Comparison of ENCODE assay signal across 9 mouse cellular contexts in genomic region chr7:92234476-92235202, GRCm38 (mm10).
DNase-seq lines count a peak whose midpoint lies in the region; ATAC-seq and TF ChIP-seq lines count a peak whose summit lies in the region.
"Had no signal": no experiment of that assay in that cellular context is flagged by ENCODE, and none has a peak within 500 bp of the region (broad histone marks: within the 10 kb centered on the region; RNA-seq: fewer than 3 reads in every experiment).

No protein-coding gene starts in this region.

- no peaks in the 10 kb centered on the region; the same call in 1 of the 2 replicates for H3K4me1 ChIP-seq in forebrain, postnatal 0 days (ENCODE audit: insufficient read depth)
- H3K4me1 ChIP-seq in midbrain, embryonic 12.5 days: peaks cover 18% of the 10 kb centered on the region
- H3K4me1 ChIP-seq: stomach, embryonic 15.5 days had no signal

- DNase-seq in cerebellum, adult 9-10 months: peak; percentile 82
- DNase-seq in forebrain, postnatal 0 days: peak; percentile 74
- no peak for DNase-seq in adrenal gland, postnatal 4 days (ENCODE audit: low spot score in 2 of 2)
- no peak for DNase-seq in gastrocnemius, postnatal 25 days
- DNase-seq in adipocyte (ENCODE audit: low spot score): no peak

- peak overlapping the region; percentile 52 for H3K4me3 ChIP-seq in forebrain, postnatal 0 days (ENCODE audit: low read depth, low read length)
- peak overlapping the region; percentile 42 for H3K4me3 ChIP-seq in midbrain, embryonic 12.5 days
- H3K4me3 ChIP-seq: stomach, embryonic 15.5 days had no signal

- peak overlapping the region; percentile 58 for H3K4me2 ChIP-seq in forebrain, postnatal 0 days (ENCODE audit: low read depth)
- H3K4me2 ChIP-seq in midbrain, embryonic 12.5 days (replicated peaks): peak overlapping the region; percentile 59

- ATAC-seq in cerebellum, adult (ENCODE audit: insufficient number of reproducible peaks, low FRiP score, low TSS enrichment): peak; percentile 88
- peak; percentile 92 for ATAC-seq in forebrain, postnatal 0 days
- ATAC-seq in midbrain, embryonic 12.5 days (ENCODE audit: low FRiP score, low read depth): peak; percentile 64
- ATAC-seq in erythroid progenitor cell, adult 5-6 weeks (replicated peaks; ENCODE audit: low FRiP score, poor library complexity, severe bottlenecking): no peak

- H3K9me3 ChIP-seq in forebrain, postnatal 0 days (ENCODE audit: low read length): no peaks in the 10 kb centered on the region
- no peaks in the 10 kb centered on the region for H3K9me3 ChIP-seq in midbrain, embryonic 12.5 days
- H3K9me3 ChIP-seq: stomach, embryonic 15.5 days had no signal

- peak overlapping the region; percentile 78 for H3K27ac ChIP-seq in forebrain, postnatal 0 days (ENCODE audit: low read depth, low read length)
- no peak overlapping the region for H3K27ac ChIP-seq in midbrain, embryonic 12.5 days (replicated peaks)
- H3K27ac ChIP-seq: stomach, embryonic 15.5 days had no signal

- peak overlapping the region; percentile 62 for H3K9ac ChIP-seq in forebrain, postnatal 0 days
- peak overlapping the region; percentile 47 for H3K9ac ChIP-seq in midbrain, embryonic 12.5 days (replicated peaks)
- H3K9ac ChIP-seq: stomach, embryonic 15.5 days had no signal

- no peaks in the 10 kb centered on the region for H3K27me3 ChIP-seq in forebrain, postnatal 0 days (ENCODE audit: insufficient read depth, low read length)
- H3K27me3 ChIP-seq in midbrain, embryonic 12.5 days: no peaks in the 10 kb centered on the region
- H3K27me3 ChIP-seq: stomach, embryonic 15.5 days had no signal

- WGBS in forebrain, postnatal 0 days: 23% methylated on average over 11 of the region's 11 CpGs
- WGBS in midbrain, embryonic 12.5 days: 43% methylated on average over 11 of the region's 11 CpGs

- H3K36me3 ChIP-seq in forebrain, postnatal 0 days (ENCODE audit: insufficient read depth): no peaks in the 10 kb centered on the region
- no peaks in the 10 kb centered on the region for H3K36me3 ChIP-seq in midbrain, embryonic 12.5 days
- H3K36me3 ChIP-seq: stomach, embryonic 15.5 days had no signal

- no peak for TF ChIP-seq CTCF in forebrain, postnatal 0 days (IDR thresholded peaks at IDR 0.05; ENCODE audit: low read depth)

Comparison
In these comparisons a context has a peak if more than half of its experiments do, and no peak if none do; other contexts are left out.
1. DNase-seq: peak in cerebellum, adult 9-10 months (single experiment) and forebrain, postnatal 0 days (single experiment); none in adrenal gland, postnatal 4 days (0 of 2), gastrocnemius, postnatal 25 days (single experiment) and adipocyte (single experiment).